Mouse (Mus musculus) liver, embryonic 14.5 days (tissue): ENCODE results near the gene Iqcc. TPM values are rescaled to one million over a fixed set of nuclear protein-coding genes. Genes with fewer than 3 reads are reported as not detected.

Experiments used
- ATAC-seq: fragments of 200-750 bp; cut with Nextera tagmentation; 2 replicates; pipeline ENCODE4 v1.8.0; 2017; ENCODE audit warnings: moderate number of reproducible peaks, mild to moderate bottlenecking, moderate library complexity; ENCODE audit not compliant: insufficient read depth
- DNase-seq, 3 experiments: peaks; one replicate each; pipeline ENCODE4 v3.0.0-alpha.2; 2012 to 2013; ENCODE audit warnings: low read depth in 3 of 3, low spot score in 3 of 3
- H3K27ac ChIP-seq: fragments of 300-500 bp; sonication (generic); 2 replicates; pipeline ENCODE4 v1.5.1; 2014; ENCODE audit warnings: moderate library complexity, mild to moderate bottlenecking, control low read depth, inconsistent platforms
- H3K27me3 ChIP-seq: fragments of 300-500 bp; sonication (generic); 2 replicates; pipeline ENCODE4 v1.6.1; 2014; ENCODE audit warnings: mild to moderate bottlenecking, low read length, moderate library complexity; ENCODE audit not compliant: control insufficient read depth, insufficient read depth
- H3K36me3 ChIP-seq: fragments of 300-500 bp; sonication (generic); replicated peaks from 2 replicates; pipeline ENCODE4 v1.6.1; 2014; ENCODE audit warnings: low read depth; ENCODE audit not compliant: control insufficient read depth, insufficient read depth
- H3K4me1 ChIP-seq, 2 experiments: fragments of 200-500 bp in 1 of 2; fragments of 300-500 bp in 1 of 2; sonication (generic) in 1 of 2; replicated peaks; 2 replicates each; pipeline ENCODE4 v1.6.1; 2012 to 2014; ENCODE audit warnings: antibody characterized with exemption in 1 of 2, inconsistent platforms in 1 of 2, low read length in 1 of 2; ENCODE audit not compliant: control insufficient read depth in 2 of 2, insufficient read depth in 2 of 2
- H3K4me2 ChIP-seq: fragments of 300-500 bp; sonication (generic); 2 replicates; pipeline ENCODE4 v1.6.1; 2014; ENCODE audit warnings: low read depth, mild to moderate bottlenecking, control low read depth, moderate library complexity
- H3K4me3 ChIP-seq, 2 experiments: fragments of 200-500 bp in 1 of 2; fragments of 300-500 bp in 1 of 2; sonication (generic) in 1 of 2; 2 replicates each; pipeline ENCODE4 v1.5.1; 2012 to 2014; ENCODE audit warnings: low read depth in 2 of 2, low read length in 2 of 2, mild to moderate bottlenecking in 2 of 2, control low read depth in 1 of 2, inconsistent platforms in 1 of 2, moderate library complexity in 1 of 2; ENCODE audit not compliant: insufficient read depth in 1 of 2
- H3K9ac ChIP-seq: fragments of 300-500 bp; sonication (generic); replicated peaks from 2 replicates; pipeline ENCODE4 v1.6.1; 2014; ENCODE audit warnings: mild to moderate bottlenecking, control low read depth, moderate library complexity
- H3K9me3 ChIP-seq: fragments of 300-500 bp; sonication (generic); 2 replicates; pipeline ENCODE4 v1.6.1; 2016; ENCODE audit warnings: low read length, mixed read lengths; ENCODE audit not compliant: control insufficient read depth
- CTCF ChIP-seq: IDR thresholded peaks from 2 replicates; pipeline ENCODE4 v1.5.1; 2016; ENCODE audit warnings: antibody characterized with exemption, low read depth, control low read depth
- EP300 ChIP-seq: IDR thresholded peaks from 2 replicates; pipeline ENCODE4 v1.6.1; 2016; ENCODE audit warnings: antibody characterized with exemption, low read depth
- WGBS: fragments of 180-500 bp; shearing (Covaris S2); extraction: QIAGEN DNeasy Blood & Tissue Kit; methylation state at CpG from one replicate; pipeline ENCODE4 v1.1.7; 2014; ENCODE audit not compliant: insufficient replicate concordance; 5-methylcytosine and 5-hydroxymethylcytosine counted together
- polyA plus RNA-seq, 2 experiments: library from polyadenylated mRNA; depleted of rRNA in 1 of 2; stranded (reverse) in 1 of 2; unstranded in 1 of 2; fragments of >200 nt; fragmentation: Nextera tagmentation in 1 of 2; extraction: Ambion mirVana in 1 of 2; gene quantifications; 2 replicates each; pipeline versions ENCODE4 v1.2.1 to v1.2.3; 2012 to 2014

Gene Iqcc
- polyA plus RNA-seq, 2 experiments, result 7.0 to 8.8 TPM

DNA sequence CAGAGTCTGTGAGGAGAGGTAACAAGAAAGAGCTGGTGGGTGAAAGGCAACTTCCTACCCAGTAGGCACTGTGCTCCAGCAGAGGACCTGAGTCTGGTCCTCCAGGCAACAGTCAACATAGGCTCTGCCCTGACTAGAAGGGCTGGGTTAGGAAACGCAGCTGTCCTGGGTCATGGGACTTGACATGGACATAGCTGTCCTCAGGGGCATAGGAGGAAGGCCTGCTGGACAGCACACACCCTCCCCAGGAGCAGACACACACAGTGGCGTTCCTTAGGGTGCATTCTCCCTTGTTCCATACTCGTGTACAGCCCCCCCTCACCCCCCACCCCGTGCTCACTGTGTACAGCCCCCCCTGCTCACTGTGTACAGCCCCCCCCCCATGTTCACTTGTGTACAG is 8.4 kb downstream of the Iqcc start:
- WGBS, result 58% methylated on average over 4 of the region's 4 CpGs
- H3K4me1 ChIP-seq, result peaks cover 0 to 3% of the 10 kb centered on the region in 2 experiments; a peak in 1 of 4 replicates
- no peak for TF ChIP-seq CTCF
- TF ChIP-seq EP300, result no peak
- H3K4me2 ChIP-seq, result no peak overlapping the region
- peaks cover 22% of the 10 kb centered on the region for H3K36me3 ChIP-seq
- no peak overlapping the region for H3K27ac ChIP-seq
- ATAC-seq, result no peak
- H3K27me3 ChIP-seq, result no peaks in the 10 kb centered on the region
- no peak overlapping the region for H3K4me3 ChIP-seq
- no peak overlapping the region for H3K9ac ChIP-seq
- H3K9me3 ChIP-seq, result no peaks in the 10 kb centered on the region
- DNase-seq, result no peak

DNA sequence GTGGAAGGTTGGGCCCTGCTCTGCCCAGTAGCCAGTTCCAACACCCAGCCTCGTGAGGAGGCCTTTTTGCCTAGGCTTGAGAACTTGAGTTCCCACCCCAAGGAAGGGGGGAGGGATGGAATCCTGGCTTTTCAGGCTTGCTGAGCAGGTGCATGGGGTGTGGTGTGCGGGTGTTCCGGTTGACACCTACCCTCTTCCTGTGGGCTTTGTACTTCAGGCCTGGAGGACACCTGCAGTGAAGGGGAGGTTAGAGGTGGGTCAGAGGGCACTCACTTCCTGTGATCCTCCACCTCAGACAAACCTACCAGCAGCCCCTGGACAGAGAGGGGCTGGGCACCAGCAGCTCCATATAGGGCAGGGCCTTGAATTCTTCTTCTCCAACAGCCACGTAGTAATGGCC is 8.9 kb downstream of the Iqcc start:
- Histone ChIP-seq H3K27me3 (no peaks in the 10 kb centered on the region), H3K9ac (no peak overlapping the region), H3K4me2 (no peak overlapping the region), H3K27ac (no peak overlapping the region), H3K4me3 (no peak overlapping the region), H3K9me3 (no peaks in the 10 kb centered on the region), H3K4me1 (peaks cover 0 to 3% of the 10 kb centered on the region in 2 experiments; a peak in 1 of 4 replicates), H3K36me3 (peaks cover 25% of the 10 kb centered on the region)
- TF ChIP-seq EP300 (no peak), CTCF (no peak)
- ATAC-seq (no peak), DNase-seq (no peak)
- WGBS, result 84% methylated on average over 4 of the region's 4 CpGs

DNA sequence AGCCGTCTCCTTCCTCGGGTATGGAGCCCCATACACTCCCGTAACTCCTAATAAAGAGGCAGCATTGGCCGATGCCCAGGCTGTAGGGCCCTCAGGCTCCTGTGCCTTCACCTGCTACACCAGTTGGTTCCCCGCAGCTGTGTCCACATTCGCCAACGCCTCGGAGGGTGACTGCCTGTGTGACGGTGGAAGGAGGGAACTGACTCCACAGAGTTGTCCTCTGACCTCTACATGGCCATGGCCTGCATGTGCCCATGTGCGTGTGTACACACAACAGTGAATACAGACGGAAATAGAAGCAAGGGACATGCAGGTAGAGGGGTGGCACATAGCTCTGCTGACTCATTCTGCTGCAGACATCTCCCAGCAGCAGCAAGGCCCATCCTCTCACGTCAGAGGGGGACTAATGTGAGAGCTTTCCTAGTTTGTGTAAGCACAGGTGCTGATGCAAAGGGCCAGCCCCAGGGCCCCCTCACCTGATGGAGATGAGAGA is 9.7 kb downstream of the Iqcc start:
- Histone ChIP-seq H3K27me3 (no peaks in the 10 kb centered on the region), H3K9ac (no peak overlapping the region), H3K4me1 (peaks cover 0 to 3% of the 10 kb centered on the region in 2 experiments; a peak in 1 of 4 replicates), H3K4me2 (no peak overlapping the region), H3K4me3 (no peak overlapping the region), H3K9me3 (no peaks in the 10 kb centered on the region), H3K27ac (no peak overlapping the region), H3K36me3 (peaks cover 34% of the 10 kb centered on the region)
- DNase-seq, result no peak
- 73% methylated on average over 12 of the region's 12 CpGs for WGBS
- ATAC-seq, result 0 out of 2 replicates have a peak, but pooled peaks have one; percentile 1
- TF ChIP-seq EP300, result no peak
- no peak for TF ChIP-seq CTCF

DNA sequence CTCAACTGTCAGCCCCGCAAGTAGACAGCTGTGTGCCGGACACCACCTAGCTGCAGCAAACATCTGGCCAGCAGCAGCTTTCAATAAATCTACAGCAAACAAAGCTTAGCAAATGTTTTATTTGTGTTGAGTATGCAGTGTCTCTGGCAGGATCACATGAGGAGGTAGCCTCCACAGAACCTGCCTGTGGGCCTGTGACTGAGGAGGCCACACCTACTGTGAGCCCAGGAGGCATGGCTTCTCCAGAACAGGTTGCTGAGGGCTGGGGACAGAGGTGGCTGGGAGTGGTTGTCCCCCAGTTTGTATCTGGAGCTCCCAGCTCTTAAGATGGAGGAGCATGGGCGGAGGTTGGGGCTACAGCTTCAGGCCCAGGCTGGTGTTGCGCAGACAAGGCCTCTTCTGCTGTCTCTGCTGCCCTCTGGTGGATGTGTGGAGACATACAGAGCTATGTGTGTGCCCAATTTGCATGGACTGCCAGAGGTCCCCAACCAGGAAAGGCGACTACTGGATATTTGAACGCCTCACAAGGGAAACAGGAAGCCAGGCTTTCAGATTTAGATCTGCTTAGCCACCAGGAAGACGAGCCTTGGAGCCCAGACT is 10.4 kb downstream of the Iqcc start:
- H3K9ac ChIP-seq, result no peak overlapping the region
- peak; percentile 84 for ATAC-seq
- no peaks in the 10 kb centered on the region for H3K9me3 ChIP-seq
- no peak overlapping the region for H3K4me2 ChIP-seq
- H3K4me1 ChIP-seq, result peaks cover 0 to 3% of the 10 kb centered on the region in 2 experiments; a peak in 1 of 4 replicates
- peak overlapping the region; percentile 28; the same call in 1 of the 2 replicates for H3K27ac ChIP-seq
- TF ChIP-seq EP300 (peak; percentile 41; the same call in 1 of the 2 replicates), CTCF (peak; percentile 98)
- DNase-seq, result peak; percentile 73 to 80 (median 76)
- no peak overlapping the region for H3K4me3 ChIP-seq
- WGBS, result 32% methylated on average over 7 of the region's 7 CpGs
- H3K27me3 ChIP-seq, result no peaks in the 10 kb centered on the region
- H3K36me3 ChIP-seq, result peaks cover 40% of the 10 kb centered on the region

DNA sequence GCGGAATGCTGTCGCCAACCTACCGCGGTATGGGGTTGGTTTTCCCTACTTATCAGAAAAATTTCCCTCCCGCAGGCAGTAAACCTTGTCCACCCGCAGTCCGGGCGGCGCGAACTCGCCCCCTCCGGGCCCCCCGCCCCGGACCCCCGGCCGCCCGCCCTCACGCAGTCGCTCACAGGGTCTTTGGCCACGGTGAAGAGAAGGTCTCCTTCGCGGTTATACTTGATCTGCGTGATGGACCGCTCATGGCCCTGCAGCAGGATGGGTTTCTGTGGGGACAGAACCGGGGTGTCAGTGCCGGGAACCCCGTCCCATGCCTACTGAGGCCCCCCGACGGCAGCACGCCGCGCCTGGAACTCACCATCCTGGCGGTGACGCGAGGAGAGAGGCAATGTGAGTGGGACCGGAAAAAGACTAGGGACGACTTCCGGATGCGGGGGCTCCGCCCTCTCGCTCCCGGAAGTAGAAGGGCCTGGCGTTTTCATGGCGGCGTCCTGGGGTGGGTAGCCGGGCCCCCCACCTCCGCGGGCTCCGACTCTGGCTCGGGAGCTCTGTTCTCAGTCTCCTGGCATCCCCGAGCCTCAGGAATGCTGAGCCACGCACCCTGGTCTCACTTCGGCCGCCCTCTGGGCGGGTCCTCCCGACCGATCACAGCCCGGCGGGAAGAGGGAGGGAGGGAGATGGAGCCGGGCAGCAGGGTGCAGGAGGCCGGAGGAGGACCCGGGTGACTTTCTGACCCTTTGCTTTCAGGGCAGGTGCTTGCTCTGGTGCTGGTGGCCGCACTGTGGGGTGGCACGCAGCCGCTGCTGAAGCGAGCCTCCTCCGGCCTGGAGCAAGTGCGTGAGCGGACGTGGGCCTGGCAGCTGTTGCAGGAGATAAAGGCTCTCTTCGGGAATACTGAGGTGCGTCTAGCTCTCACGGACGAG is 18.4 kb downstream of the Iqcc start, which contains the start of the genes Eif3i and Tmem234:
Eif3i (minus strand) TSS at position 416 of the 926 bp plus-strand sequence.
Tmem234 (plus strand) TSS at position 436 of the 926 bp plus-strand sequence.
- Histone ChIP-seq H3K9ac (peak within 1 kb of the TSS; percentile 93), H3K4me3 (peak within 1 kb of the TSS; percentile 70 to 93), H3K36me3 (peaks cover 42% of the 10 kb centered on the region), H3K4me1 (peaks cover 16% of the 10 kb centered on the region in 2 experiments), H3K27ac (peak within 1 kb of the TSS; percentile 81), H3K4me2 (peak within 1 kb of the TSS; percentile 89), H3K27me3 (no peaks in the 10 kb centered on the region), H3K9me3 (no peaks in the 10 kb centered on the region)
- peak; percentile 36; the same call in 1 of the 2 replicates for TF ChIP-seq EP300
- peak; percentile 37 for TF ChIP-seq CTCF
- DNase-seq, result peak; percentile 68 to 75 (median 70)
- under 1% methylated on average over 74 of the region's 74 CpGs for WGBS
- ATAC-seq, result peak; percentile 91
